Mouse (Mus musculus): ENCODE measurements at regions not wholly inside any gene's neighbourhood (a gene's known extent, or its start where the extent isn't known, plus 50 kb on each side); places are given as distances from the start of the nearest gene placed in this dataset.

GRCm38 (mm10) chr2:75139544-75139943, 313.9 kb downstream of the Mtx2 start:
- in situ Hi-C loops (cut with MboI; ENCODE audit: low pct_ligation_motif_present, low pct_unique_long_range_greater_than_20kb, low sequenced_read_pairs) = no loop called here
- TF ChIP-seq ZC3H11A (IDR thresholded peaks at IDR 0.05; ENCODE audit: low read depth, low read length) (no peak), EP300 (IDR thresholded peaks at IDR 0.05; ENCODE audit: low read length) (no peak), TBP (conservative IDR thresholded peaks at IDR 0.05; ENCODE audit: low read depth, low read length) (no peak), RCOR1 (conservative IDR thresholded peaks at IDR 0.05; ENCODE audit: low read depth, low read length) (no peak), MYC (IDR thresholded peaks at IDR 0.05; ENCODE audit: low read depth, low read length) (no peak), MAFK (IDR thresholded peaks at IDR 0.05; ENCODE audit: insufficient replicate concordance, low read length) (no peak), NRF1 (IDR thresholded peaks at IDR 0.05; ENCODE audit: low read depth, low read length) (no peak), SMC3 (IDR thresholded peaks at IDR 0.05; ENCODE audit: low read depth, low read length) (no peak), MAZ (IDR thresholded peaks at IDR 0.05; ENCODE audit: low read depth, low read length) (no peak), JUN (IDR thresholded peaks at IDR 0.05; ENCODE audit: insufficient read depth, low read depth, low read length) (no peak), PAX5 (IDR thresholded peaks at IDR 0.05; ENCODE audit: low read length) (no peak), USF2 (conservative IDR thresholded peaks at IDR 0.05; ENCODE audit: low read depth, low read length) (no peak), UBTF (IDR thresholded peaks at IDR 0.05; ENCODE audit: low read depth, low read length) (no peak), IRF4 (IDR thresholded peaks at IDR 0.05; ENCODE audit: low read depth, low read length) (no peak), NELFE (IDR thresholded peaks at IDR 0.05; ENCODE audit: low read depth, low read length) (no peak), JUND (conservative IDR thresholded peaks at IDR 0.05; ENCODE audit: low read depth, low read length) (no peak), CHD2 (IDR thresholded peaks at IDR 0.05; ENCODE audit: low read length) (no peak), ZNF384 (IDR thresholded peaks at IDR 0.05; ENCODE audit: low read depth, low read length) (no peak), ZKSCAN1 (IDR thresholded peaks at IDR 0.05; ENCODE audit: borderline replicate concordance, low read depth, low read length) (no peak)
- Histone ChIP-seq H3K9me3 (replicated peaks; ENCODE audit: low read length) (no peaks in the 10 kb centered on the region), H3K9ac (ENCODE audit: insufficient read depth, low read depth) (no peak overlapping the region), H3K27me3 (replicated peaks) (no peaks in the 10 kb centered on the region), H3K4me3 (replicated peaks in 1 of 3; ENCODE audit: low read depth in 2 of 3, low read length in 2 of 3, poor library complexity in 1 of 3) (no peak overlapping the region), H3K79me2 (replicated peaks; ENCODE audit: control insufficient read depth, extremely low read depth, insufficient read depth, poor library complexity, severe bottlenecking) (no peaks in the 10 kb centered on the region), H3K4me1 (ENCODE audit: control insufficient read depth in 1 of 2, insufficient read depth in 2 of 2) (no peaks in the 10 kb centered on the region), H3K27ac (ENCODE audit: insufficient read depth, low read depth) (no peak overlapping the region), H3K36me3 (replicated peaks in 1 of 2; ENCODE audit: control insufficient read depth in 1 of 2, insufficient read depth in 1 of 2, low read length in 1 of 2) (no peaks in the 10 kb centered on the region), H3K4me2 (ENCODE audit: insufficient read depth, low read depth, poor library complexity, severe bottlenecking) (no peak overlapping the region)
- DNase-seq (ENCODE audit: extremely low read depth) = no peak
- dilution Hi-C loops (cut with MboI; ENCODE audit: extremely low pct_ligation_motif_present, extremely low pct_unique_long_range_greater_than_20kb, low sequenced_read_pairs) = no loop called here

- H3K4me3 ChIP-seq (replicated peaks in 1 of 3; ENCODE audit: low read depth in 2 of 3, low read length in 2 of 3, poor library complexity in 1 of 3) = no peak overlapping the region
- no peak overlapping the region for H3K27ac ChIP-seq (ENCODE audit: insufficient read depth, low read depth)
- dilution Hi-C loops (cut with MboI; ENCODE audit: extremely low pct_ligation_motif_present, extremely low pct_unique_long_range_greater_than_20kb, low sequenced_read_pairs) = no loop called here
- DNase-seq (ENCODE audit: extremely low read depth) = no peak
- H3K36me3 ChIP-seq (replicated peaks in 1 of 2; ENCODE audit: control insufficient read depth in 1 of 2, insufficient read depth in 1 of 2, low read length in 1 of 2) = no peaks in the 10 kb centered on the region
- H3K9ac ChIP-seq (ENCODE audit: insufficient read depth, low read depth) = no peak overlapping the region
- TF ChIP-seq PAX5 (IDR thresholded peaks at IDR 0.05; ENCODE audit: low read length) (no peak), MAFK (IDR thresholded peaks at IDR 0.05; ENCODE audit: insufficient replicate concordance, low read length) (no peak), MAZ (IDR thresholded peaks at IDR 0.05; ENCODE audit: low read depth, low read length) (no peak), KAT2A (IDR thresholded peaks at IDR 0.05; ENCODE audit: insufficient replicate concordance, low read length) (no peak), RAD21 (IDR thresholded peaks at IDR 0.05; ENCODE audit: low read depth, low read length) (no peak), CHD2 (IDR thresholded peaks at IDR 0.05; ENCODE audit: low read length) (no peak), EP300 (IDR thresholded peaks at IDR 0.05; ENCODE audit: low read length) (no peak), CHD1 (IDR thresholded peaks at IDR 0.05; ENCODE audit: low read depth, low read length) (no peak), USF2 (conservative IDR thresholded peaks at IDR 0.05; ENCODE audit: low read depth, low read length) (no peak), MAX (IDR thresholded peaks at IDR 0.05; ENCODE audit: low read length) (no peak), JUND (conservative IDR thresholded peaks at IDR 0.05; ENCODE audit: low read depth, low read length) (no peak), MXI1 (IDR thresholded peaks at IDR 0.05; ENCODE audit: low read depth, low read length) (no peak), BHLHE40 (IDR thresholded peaks at IDR 0.05; ENCODE audit: low read depth, low read length) (no peak), ETS1 (conservative IDR thresholded peaks at IDR 0.05; ENCODE audit: low read depth, low read length) (no peak), ZNF384 (IDR thresholded peaks at IDR 0.05; ENCODE audit: low read depth, low read length) (no peak), TBP (conservative IDR thresholded peaks at IDR 0.05; ENCODE audit: low read depth, low read length) (no peak), GABPA (IDR thresholded peaks at IDR 0.05; ENCODE audit: insufficient replicate concordance, low read depth, low read length) (no peak), E2F4 (IDR thresholded peaks at IDR 0.05; ENCODE audit: insufficient replicate concordance, low read depth, low read length) (no peak), POLR2AphosphoS2 (IDR thresholded peaks at IDR 0.05; ENCODE audit: low read depth, low read length) (no peak), NRF1 (IDR thresholded peaks at IDR 0.05; ENCODE audit: low read depth, low read length) (no peak)
- H3K27me3 ChIP-seq (replicated peaks) = no peaks in the 10 kb centered on the region
- H3K9me3 ChIP-seq (replicated peaks; ENCODE audit: low read length) = no peaks in the 10 kb centered on the region
- H3K4me1 ChIP-seq (ENCODE audit: control insufficient read depth in 1 of 2, insufficient read depth in 2 of 2) = no peaks in the 10 kb centered on the region
- H3K4me2 ChIP-seq (ENCODE audit: insufficient read depth, low read depth, poor library complexity, severe bottlenecking) = no peak overlapping the region
- in situ Hi-C loops (cut with MboI; ENCODE audit: low pct_ligation_motif_present, low pct_unique_long_range_greater_than_20kb, low sequenced_read_pairs) = loop anchor here (10.0 kb wide), 1 partner anchor 448 kb away; the partner anchor contains the start of genes Hoxd10 and Hoxd9
- H3K79me2 ChIP-seq (replicated peaks; ENCODE audit: control insufficient read depth, extremely low read depth, insufficient read depth, poor library complexity, severe bottlenecking) = no peaks in the 10 kb centered on the region
Observed at GRCm38 (mm10) chr2:75142675-75143074, 317.1 kb downstream of the Mtx2 start.
